ENCODE assay signal across 8 mouse cellular contexts in genomic region chr7:24546634-24547389, GRCm38 (mm10). TPM values are rescaled to one million over a fixed set of nuclear protein-coding genes. Genes with fewer than 3 reads are reported as not detected.
DNase-seq lines count a peak whose midpoint lies in the region; ATAC-seq lines count a peak whose summit lies in the region.

No protein-coding gene starts in this region.

- H3K9ac ChIP-seq in intestine, embryonic 14.5 days (ENCODE audit: low read length) = peak overlapping the region; percentile 69

- intact Hi-C loops in left cerebral cortex, postnatal 14 days (cut with DNase I) = loop anchor here (1.0 kb wide), 1 partner anchor 17 kb away; the partner anchor contains the start of gene Irgq

- peak overlapping the region; percentile 68 for H3K4me3 ChIP-seq in intestine, embryonic 14.5 days (ENCODE audit: low read depth, low read length)

- H3K36me3 ChIP-seq in intestine, embryonic 14.5 days (ENCODE audit: control insufficient read depth, insufficient read depth, low read length) = peaks cover 28% of the 10 kb centered on the region

- no peaks in the 10 kb centered on the region for H3K27me3 ChIP-seq in intestine, embryonic 14.5 days (replicated peaks; ENCODE audit: control insufficient read depth, insufficient read depth, low read length)

- ATAC-seq in intestine, embryonic 14.5 days (replicated peaks; ENCODE audit: low FRiP score, low TSS enrichment, low read depth) = peak; percentile 99

- H3K4me1 ChIP-seq in intestine, embryonic 14.5 days (replicated peaks; ENCODE audit: control insufficient read depth, insufficient read depth, low read length) = peaks cover 11% of the 10 kb centered on the region

- peak overlapping the region; percentile 78 for H3K4me2 ChIP-seq in intestine, embryonic 14.5 days (ENCODE audit: low read length)

- H3K27ac ChIP-seq in intestine, embryonic 14.5 days (ENCODE audit: low read depth) = peak overlapping the region; percentile 74

- DNase-seq in adrenal gland, adult 18-20 months (ENCODE audit: low spot score in 2 of 2) = peak; percentile 97 to 98
- peak; percentile 100 for DNase-seq in embryo, embryonic 11 days
- peak; percentile 99 for DNase-seq in gastrocnemius, postnatal 25 days
- peak; percentile 98 for DNase-seq in intestine, embryonic 14.5 days (ENCODE audit: low spot score)
- DNase-seq in left cerebral cortex, postnatal 14 days (ENCODE audit: low spot score in 2 of 2) = peak; percentile 99 to 100
- peak; percentile 99 for DNase-seq in mesoderm, embryonic 11.5 days (ENCODE audit: low read depth, low spot score)
- peak; percentile 99 for DNase-seq in right cerebral cortex, postnatal 36 days (ENCODE audit: low spot score in 2 of 2)
- peak; percentile 99 for DNase-seq in yolk sac, embryonic 10.5 days (ENCODE audit: low spot score)

- no peaks in the 10 kb centered on the region for H3K9me3 ChIP-seq in intestine, embryonic 14.5 days (ENCODE audit: control insufficient read depth, low read length)

- WGBS in intestine, embryonic 14.5 days = under 1% methylated on average over 57 of the region's 57 CpGs

RNA-seq across cellular contexts. Expression of gene Xrcc1, which starts 0.7 kb away (rescaled TPM):
- total RNA-seq in adrenal gland, adult 18-20 months (2021) = 10 to 100 TPM; 35.9 to 37.1 TPM
- total RNA-seq in gastrocnemius, postnatal 25 days (2021) = 10 to 100 TPM; 15.8 to 17.5 TPM
- 91.5 and 108 TPM in 2 replicates for polyA plus RNA-seq in intestine, embryonic 14.5 days (2014; fragmentation: Nextera tagmentation; extraction: Ambion mirVana)
- 10 to 100 TPM; 34.7 to 37.8 TPM for total RNA-seq in left cerebral cortex, postnatal 14 days (2021)

RNA-seq across cellular contexts. Expression of gene Pinlyp, which starts 0.9 kb away (rescaled TPM):
- not detected for total RNA-seq in adrenal gland, adult 18-20 months (2021)
- total RNA-seq in gastrocnemius, postnatal 25 days (2021) = not detected
- not detected in 2 replicates for polyA plus RNA-seq in intestine, embryonic 14.5 days (2014; fragmentation: Nextera tagmentation; extraction: Ambion mirVana)
- not detected for total RNA-seq in left cerebral cortex, postnatal 14 days (2021)

RNA-seq across cellular contexts. Expression of gene Irgq, which starts 16.3 kb away (rescaled TPM):
- 10 to 100 TPM; 21.0 to 24.1 TPM for total RNA-seq in adrenal gland, adult 18-20 months (2021)
- 10 to 100 TPM; 12.3 to 13.0 TPM for total RNA-seq in gastrocnemius, postnatal 25 days (2021)
- polyA plus RNA-seq in intestine, embryonic 14.5 days (2014; fragmentation: Nextera tagmentation; extraction: Ambion mirVana) = 6.3 and 7.3 TPM in 2 replicates
- total RNA-seq in left cerebral cortex, postnatal 14 days (2021) = 10 to 100 TPM; 97.0 to 97.6 TPM

RNA-seq across cellular contexts. Expression of gene AC161166.1, which starts 34.6 kb away (rescaled TPM):
- not detected for total RNA-seq in adrenal gland, adult 18-20 months (2021)
- not detected for total RNA-seq in gastrocnemius, postnatal 25 days (2021)
- 0.40 and 0.46 TPM in 2 replicates for polyA plus RNA-seq in intestine, embryonic 14.5 days (2014; fragmentation: Nextera tagmentation; extraction: Ambion mirVana)
- not detected for total RNA-seq in left cerebral cortex, postnatal 14 days (2021)

RNA-seq across cellular contexts. Expression of gene Zfp428, which starts 40.0 kb away (rescaled TPM):
- total RNA-seq in adrenal gland, adult 18-20 months (2021) = 1 to 10 TPM; 4.6 to 5.0 TPM
- total RNA-seq in gastrocnemius, postnatal 25 days (2021) = 1 to 10 TPM; 4.0 TPM
- polyA plus RNA-seq in intestine, embryonic 14.5 days (2014; fragmentation: Nextera tagmentation; extraction: Ambion mirVana) = 30.3 and 33.7 TPM in 2 replicates
- 10 to 100 TPM; 53.7 to 53.8 TPM for total RNA-seq in left cerebral cortex, postnatal 14 days (2021)

Comparison
In these comparisons a context has a peak if more than half of its experiments do, and no peak if none do; other contexts are left out.
1. Peak in every context shown above with its lines: DNase-seq, ATAC-seq, H3K4me3 ChIP-seq and H3K27ac ChIP-seq.